Mouse (Mus musculus): ENCODE measurements around the gene Csrnp2.

Gene Csrnp2

GRCm38 (mm10) chr15:100433234-100433633 is 62.1 kb downstream of the Csrnp2 start:
- no peak for DNase-seq (ENCODE audit: low spot score in 2 of 2)

- DNase-seq (ENCODE audit: low spot score in 2 of 2) = no peak
Observed at GRCm38 (mm10) chr15:100429959-100430565, 65.2 kb downstream of the Csrnp2 start.
